Mouse (Mus musculus): ENCODE data around the gene Relb. TPM values are rescaled to one million over a fixed set of nuclear protein-coding genes. Genes with fewer than 3 reads are reported as not detected.
"Not testable (repeated sequence)": the region's sequence is repeated elsewhere in the genome, so short reads cannot be mapped to it uniquely, and the experiment has no call there.

The Relb gene
- total RNA-seq, 2 experiments from 2014 or later, result 0.47 TPM; not detected in 1

DNA sequence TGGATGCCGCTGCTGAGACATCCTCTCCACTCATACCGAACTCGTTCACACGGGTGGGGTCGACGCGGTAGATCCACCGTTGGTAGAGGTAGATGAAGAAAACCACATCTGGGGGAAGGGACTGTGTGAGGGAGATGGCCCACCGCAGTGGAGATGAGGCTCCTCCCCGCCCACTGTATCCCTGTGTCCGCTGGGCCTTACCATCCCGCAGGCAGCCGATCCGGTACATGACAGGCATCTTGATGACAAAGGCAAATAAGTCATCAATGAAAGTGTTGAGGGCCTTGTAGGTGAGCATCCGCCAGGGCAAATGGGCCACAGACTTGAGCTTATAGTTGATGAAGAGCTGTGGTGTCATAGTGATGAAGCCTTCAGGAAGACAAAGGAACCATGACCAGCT, 4.6 kb upstream of the Relb start:
- ATAC-seq (replicated peaks; ENCODE audit: low FRiP score, low TSS enrichment, poor library complexity, severe bottlenecking), result no peak

GRCm38 (mm10) chr7:19633197-19633596, 4.0 kb upstream of the Relb start:
- no peak for ATAC-seq (replicated peaks; ENCODE audit: low FRiP score, low TSS enrichment, poor library complexity, severe bottlenecking)

- peak; percentile 59 for ATAC-seq (replicated peaks; ENCODE audit: low FRiP score, low TSS enrichment, poor library complexity, severe bottlenecking)
Measured at GRCm38 (mm10) chr7:19632720-19633119, 3.5 kb upstream of the Relb start.

DNA sequence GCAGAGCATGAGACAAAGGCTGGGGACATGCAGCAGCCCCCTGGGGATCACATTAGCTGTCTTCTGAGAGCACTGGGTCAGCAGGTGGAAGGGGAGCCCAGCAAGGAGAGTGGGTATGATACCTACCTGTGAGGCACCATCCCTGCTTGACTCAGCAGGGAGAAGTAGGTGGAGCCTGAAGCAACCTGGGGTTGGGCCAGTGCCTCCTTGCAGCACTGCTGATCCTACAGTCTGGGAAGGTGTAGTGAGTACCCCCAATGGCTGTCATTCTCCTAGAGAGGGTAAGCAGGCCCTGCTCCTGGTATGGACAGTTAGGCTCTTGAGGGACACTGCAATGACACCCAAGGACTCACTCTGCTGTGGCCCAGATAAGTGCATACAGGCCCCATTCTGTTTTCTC, 3.0 kb upstream of the Relb start:
- peak; percentile 6 for ATAC-seq (replicated peaks; ENCODE audit: low FRiP score, low TSS enrichment, poor library complexity, severe bottlenecking)

GRCm38 (mm10) chr7:19628536-19629360, 490 bp downstream of the Relb start:
- ATAC-seq (replicated peaks; ENCODE audit: low FRiP score, low TSS enrichment, poor library complexity, severe bottlenecking), result peak; percentile 80

DNA sequence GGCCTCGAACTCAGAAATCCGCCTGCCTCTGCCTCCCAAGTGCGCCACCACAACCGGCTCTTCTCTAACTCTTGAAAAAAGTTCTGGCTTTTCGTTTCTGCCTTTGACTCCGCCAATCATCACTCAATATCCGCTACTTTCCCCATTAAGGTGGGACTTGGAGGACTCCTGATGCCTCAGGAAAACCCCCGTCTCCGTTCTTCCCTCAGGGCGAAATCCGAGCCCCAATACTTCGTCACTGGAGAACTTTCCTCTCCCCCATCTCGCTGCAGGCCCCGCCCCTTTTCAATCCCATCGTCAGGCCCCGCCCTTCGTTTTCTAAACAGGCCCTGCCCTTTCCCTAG, 1.1 kb downstream of the Relb start:
- no peak for ATAC-seq (replicated peaks; ENCODE audit: low FRiP score, low TSS enrichment, poor library complexity, severe bottlenecking)

DNA sequence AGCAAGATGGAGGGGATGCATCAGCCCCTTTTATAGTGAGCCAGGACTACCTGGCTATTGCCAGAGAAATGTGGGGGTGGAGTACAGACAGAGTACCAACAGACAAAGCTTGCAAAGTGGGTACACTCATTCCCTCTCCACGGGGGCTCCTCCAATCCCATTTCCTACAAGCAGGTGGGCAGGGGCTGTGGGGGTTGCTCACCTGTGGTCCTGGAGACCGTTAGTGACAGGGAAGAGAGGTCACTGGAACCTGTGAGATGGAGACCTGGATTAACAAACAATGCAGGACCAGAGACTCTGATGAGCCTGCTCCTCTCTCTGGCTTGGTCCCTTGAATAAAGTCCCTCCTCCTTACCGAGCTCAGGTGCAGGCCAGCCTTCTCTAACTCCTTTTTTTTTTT, 1.5 kb downstream of the Relb start:
- no peak for ATAC-seq (replicated peaks; ENCODE audit: low FRiP score, low TSS enrichment, poor library complexity, severe bottlenecking)

DNA sequence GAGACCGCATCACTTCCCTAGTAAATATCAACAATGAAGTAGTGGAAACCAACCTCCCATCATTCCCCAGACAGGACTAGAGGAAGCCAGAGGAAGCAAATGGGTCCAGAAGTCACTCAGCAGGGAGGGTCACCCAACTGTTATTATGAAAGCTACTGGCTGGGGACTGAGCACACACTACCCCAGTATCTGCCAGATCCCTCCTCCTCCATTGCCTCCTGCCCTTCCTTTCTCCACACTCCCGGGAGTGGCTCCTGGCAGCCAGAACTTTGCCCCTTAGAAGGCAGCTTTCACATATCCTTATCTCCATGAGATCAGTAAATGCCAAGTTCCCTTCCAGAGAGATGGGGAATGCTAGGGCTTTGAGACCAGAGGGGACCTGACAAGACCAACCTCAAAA, 5.8 kb downstream of the Relb start:
- no peak for ATAC-seq (replicated peaks; ENCODE audit: low FRiP score, low TSS enrichment, poor library complexity, severe bottlenecking)

DNA sequence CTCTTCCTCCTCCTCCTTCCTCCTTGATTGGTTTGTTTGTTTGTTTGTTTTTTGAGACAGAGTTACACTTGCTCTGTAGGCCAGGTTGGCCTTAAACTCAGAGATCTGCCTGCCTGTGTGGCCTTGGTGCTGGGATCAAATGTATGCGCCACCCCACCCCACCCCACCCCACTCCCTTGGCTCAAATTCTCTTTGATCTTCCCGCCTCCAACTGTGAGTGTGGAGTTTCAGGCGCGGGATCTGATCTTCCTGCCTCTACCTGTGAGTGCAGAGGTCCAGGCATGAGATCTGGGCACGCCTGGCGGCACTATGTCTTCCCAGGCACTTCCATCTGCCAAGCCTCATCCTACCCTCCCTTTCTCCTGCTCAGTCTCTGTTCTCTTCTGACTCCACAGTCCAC, 7.0 kb downstream of the Relb start:
- no peak for ATAC-seq (replicated peaks; ENCODE audit: low FRiP score, low TSS enrichment, poor library complexity, severe bottlenecking)

- no peak for ATAC-seq (replicated peaks; ENCODE audit: low FRiP score, low TSS enrichment, poor library complexity, severe bottlenecking)
Measured at GRCm38 (mm10) chr7:19620811-19621210, 8.4 kb downstream of the Relb start.

- ATAC-seq (replicated peaks; ENCODE audit: low FRiP score, low TSS enrichment, poor library complexity, severe bottlenecking), result peak; percentile 90
Measured at GRCm38 (mm10) chr7:19619004-19619801, 10.0 kb downstream of the Relb start.

DNA sequence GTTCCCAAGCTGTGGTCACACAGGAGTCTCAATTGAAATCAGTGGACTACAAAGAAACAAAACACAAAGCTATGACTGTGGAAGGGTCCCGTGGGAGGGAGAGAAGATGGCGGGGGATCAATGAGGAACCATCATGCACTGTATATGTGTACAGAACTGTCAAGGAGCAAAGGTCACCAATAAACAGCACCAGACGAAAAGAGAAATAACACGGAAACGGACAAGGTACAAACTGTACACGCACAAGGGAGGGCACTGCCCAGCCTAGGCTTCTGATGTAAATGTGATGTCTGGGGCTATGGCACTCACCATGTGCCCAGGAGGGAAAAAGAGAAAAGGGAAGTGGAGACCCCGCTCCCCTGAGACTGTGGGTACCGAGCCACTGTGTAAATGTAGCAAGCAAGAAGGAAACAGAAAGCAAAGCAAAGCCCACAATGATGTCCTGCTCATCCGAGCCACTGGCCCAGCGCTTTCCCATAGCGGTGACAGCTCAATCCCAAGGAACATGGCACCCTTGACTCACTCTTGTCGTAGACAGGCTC, 14.1 kb downstream of the Relb start:
- ATAC-seq (replicated peaks; ENCODE audit: low FRiP score, low TSS enrichment, poor library complexity, severe bottlenecking), result no peak

DNA sequence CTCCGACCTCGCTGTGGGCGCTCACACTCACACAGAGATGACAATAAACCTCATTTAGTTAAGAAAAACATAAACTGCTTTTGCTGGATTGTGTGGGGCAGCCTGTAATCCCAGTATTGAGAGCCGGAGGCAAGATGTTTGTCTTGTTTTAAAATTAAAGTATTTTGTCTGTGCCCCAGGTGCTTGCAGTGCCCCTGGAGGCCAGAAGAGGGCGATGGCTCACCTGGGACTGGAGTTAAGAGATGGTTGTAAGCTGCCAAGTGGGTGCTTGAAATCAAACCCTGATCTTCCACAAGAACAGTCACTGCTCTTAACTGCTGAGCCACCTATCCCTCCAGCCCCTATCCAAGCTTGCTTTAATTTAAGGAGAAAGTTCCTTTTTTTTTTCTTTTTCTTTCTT, 18.3 kb downstream of the Relb start:
- ATAC-seq (replicated peaks; ENCODE audit: low FRiP score, low TSS enrichment, poor library complexity, severe bottlenecking), result no peak

DNA sequence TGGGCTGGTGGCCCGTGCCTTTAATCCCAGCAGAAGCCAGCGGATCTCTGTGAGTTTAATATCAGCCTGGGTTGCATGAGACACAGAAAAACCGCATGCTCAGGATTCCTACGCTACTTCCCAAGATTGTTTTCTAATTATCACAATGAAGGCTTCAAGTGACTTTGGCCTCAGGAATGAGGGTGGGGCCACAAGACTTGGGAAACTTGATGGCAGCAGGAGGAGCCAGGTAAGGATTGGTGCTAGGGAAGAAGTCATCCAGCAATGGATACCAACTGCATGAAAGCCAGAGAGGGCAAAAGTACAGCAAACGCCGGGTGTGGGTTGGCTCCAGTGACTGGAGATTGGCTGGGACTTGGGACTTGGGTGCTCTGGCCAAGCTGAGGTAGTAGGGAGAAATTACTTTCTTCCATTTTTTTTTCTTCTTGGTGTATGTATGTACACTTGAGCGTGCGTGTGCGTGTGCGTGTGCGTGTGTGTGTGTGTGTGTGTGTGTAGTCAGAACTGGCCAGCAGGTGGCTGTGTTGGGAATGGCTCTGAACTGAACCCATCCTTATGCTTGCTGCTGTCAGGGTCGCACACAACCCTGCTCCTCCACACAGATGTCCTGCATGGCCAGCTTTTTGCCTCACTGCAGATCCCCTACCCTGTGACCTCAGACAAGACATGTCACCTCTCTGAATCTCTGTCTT, 19.5 kb downstream of the Relb start:
- ATAC-seq (replicated peaks; ENCODE audit: low FRiP score, low TSS enrichment, poor library complexity, severe bottlenecking), result no peak

- ATAC-seq (replicated peaks; ENCODE audit: low FRiP score, low TSS enrichment, poor library complexity, severe bottlenecking), result no peak
Measured at GRCm38 (mm10) chr7:19607291-19607690, 21.9 kb downstream of the Relb start.

DNA sequence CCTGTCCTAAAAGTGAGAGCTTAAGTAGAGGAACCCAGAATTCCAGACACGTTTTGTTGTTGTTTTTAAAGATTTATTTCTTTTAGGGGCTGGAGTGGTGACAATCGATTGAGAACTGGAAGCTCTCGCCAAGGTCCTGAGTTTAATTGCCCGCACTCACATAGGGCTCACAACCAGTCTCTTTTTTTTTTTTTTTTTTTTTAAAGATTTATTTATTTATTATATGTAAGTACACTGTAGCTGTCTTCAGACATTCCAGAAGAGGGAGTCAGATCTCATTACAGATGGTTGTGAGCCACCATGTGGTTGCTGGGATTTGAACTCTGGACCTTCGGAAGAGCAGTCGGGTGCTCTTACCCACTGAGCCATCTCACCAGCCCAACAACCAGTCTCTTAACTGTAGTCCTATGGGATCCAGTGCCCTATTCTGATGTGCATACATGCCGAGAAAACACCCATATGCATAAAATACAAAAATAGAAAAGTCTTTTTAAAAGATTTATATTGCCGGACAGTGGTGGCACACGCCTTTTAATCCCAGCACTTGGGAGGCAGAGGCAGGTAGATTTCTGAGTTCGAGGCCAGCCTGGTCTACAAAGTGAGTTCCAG, 24.5 kb downstream of the Relb start:
- ATAC-seq (replicated peaks; ENCODE audit: low FRiP score, low TSS enrichment, poor library complexity, severe bottlenecking), result not testable (repeated sequence)

GRCm38 (mm10) chr7:19603849-19604605, 25.2 kb downstream of the Relb start, which contains the start of gene Clasrp:
Gene Clasrp (minus strand): TSS chr7:19604486.
- ATAC-seq (replicated peaks; ENCODE audit: low FRiP score, low TSS enrichment, poor library complexity, severe bottlenecking), result peak; percentile 98

- ATAC-seq (replicated peaks; ENCODE audit: low FRiP score, low TSS enrichment, poor library complexity, severe bottlenecking), result no peak
Measured at GRCm38 (mm10) chr7:19603055-19603454, 26.2 kb downstream of the Relb start.

DNA sequence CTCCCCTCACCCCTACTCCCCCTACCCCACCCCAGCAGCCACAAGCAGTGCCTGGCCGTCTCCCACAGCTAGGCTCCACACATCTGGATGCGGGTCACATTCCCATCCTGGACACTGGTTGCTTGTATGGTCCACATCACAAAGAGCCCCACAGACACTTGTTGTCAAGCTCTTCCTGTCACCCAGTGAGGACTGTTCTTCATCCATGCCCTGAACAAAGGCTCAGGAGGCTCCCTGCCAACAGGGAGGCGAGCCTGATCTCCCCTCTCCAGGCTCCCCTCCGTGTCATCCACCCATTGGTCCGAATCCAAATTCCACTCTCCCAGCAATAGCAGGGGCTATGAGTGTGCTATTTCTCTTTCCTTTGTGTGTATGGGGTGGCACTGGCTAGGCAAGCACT, 28.7 kb downstream of the Relb start:
- ATAC-seq (replicated peaks; ENCODE audit: low FRiP score, low TSS enrichment, poor library complexity, severe bottlenecking), result no peak

Data from megakaryocyte-erythroid progenitor cell, adult 5-6 weeks (primary cell).